Mouse (Mus musculus): ENCODE results near the gene Atp6v0b.
A peak's percentile ranks its signal among the peaks of the same experiment; 100 is the strongest.

Atp6v0b gene

GRCm38 (mm10) chr4:117908834-117909453 is 21.8 kb upstream of the Atp6v0b start:
- DNase-seq (ENCODE audit: low spot score in 2 of 2): no peak

GRCm38 (mm10) chr4:117906196-117906595 is 19.1 kb upstream of the Atp6v0b start:
- DNase-seq (ENCODE audit: low spot score in 2 of 2): no peak

GRCm38 (mm10) chr4:117904761-117905160 is 17.6 kb upstream of the Atp6v0b start:
- DNase-seq (ENCODE audit: low spot score in 2 of 2): no peak

- DNase-seq (ENCODE audit: low spot score in 2 of 2): no peak
Measured at GRCm38 (mm10) chr4:117904094-117904493, 17.0 kb upstream of the Atp6v0b start.

GRCm38 (mm10) chr4:117898111-117898510 is 11.0 kb upstream of the Atp6v0b start:
- no peak for DNase-seq (ENCODE audit: low spot score in 2 of 2)

GRCm38 (mm10) chr4:117896031-117896430 is 8.9 kb upstream of the Atp6v0b start:
- DNase-seq (ENCODE audit: low spot score in 2 of 2): no peak

GRCm38 (mm10) chr4:117895339-117895738 is 8.2 kb upstream of the Atp6v0b start:
- no peak for DNase-seq (ENCODE audit: low spot score in 2 of 2)

- no peak for DNase-seq (ENCODE audit: low spot score in 2 of 2)
Measured at GRCm38 (mm10) chr4:117894601-117895000, 7.5 kb upstream of the Atp6v0b start.

GRCm38 (mm10) chr4:117893376-117893775 is 6.2 kb upstream of the Atp6v0b start:
- peak in 1 of 2 experiments; percentile 61 for DNase-seq (ENCODE audit: low spot score in 2 of 2)

- DNase-seq (ENCODE audit: low spot score in 2 of 2): peak; percentile 51 to 59
Measured at GRCm38 (mm10) chr4:117891738-117892161, 4.6 kb upstream of the Atp6v0b start, which contains the start of gene Dph2. TSS of gene Dph2 (minus strand) at chr4:117892032.

- DNase-seq (ENCODE audit: low spot score in 2 of 2): no peak
Measured at GRCm38 (mm10) chr4:117890750-117891149, 3.6 kb upstream of the Atp6v0b start.

- no peak for DNase-seq (ENCODE audit: low spot score in 2 of 2)
Measured at GRCm38 (mm10) chr4:117890031-117890430, 2.9 kb upstream of the Atp6v0b start.

GRCm38 (mm10) chr4:117889471-117889870 is 2.3 kb upstream of the Atp6v0b start:
- DNase-seq (ENCODE audit: low spot score in 2 of 2): no peak

GRCm38 (mm10) chr4:117887920-117888319 is 787 bp upstream of the Atp6v0b start:
- DNase-seq (ENCODE audit: low spot score in 2 of 2): no peak

GRCm38 (mm10) chr4:117886644-117887043 is 489 bp downstream of the Atp6v0b start:
- peak in 1 of 2 experiments; percentile 21 for DNase-seq (ENCODE audit: low spot score in 2 of 2)

- no peak for DNase-seq (ENCODE audit: low spot score in 2 of 2)
Measured at GRCm38 (mm10) chr4:117885994-117886393, 1.1 kb downstream of the Atp6v0b start.

- no peak for DNase-seq (ENCODE audit: low spot score in 2 of 2)
Measured at GRCm38 (mm10) chr4:117885093-117885492, 2.0 kb downstream of the Atp6v0b start.

GRCm38 (mm10) chr4:117884146-117884545 is 3.0 kb downstream of the Atp6v0b start:
- DNase-seq (ENCODE audit: low spot score in 2 of 2): no peak

GRCm38 (mm10) chr4:117882701-117883691 is 4.1 kb downstream of the Atp6v0b start, which contains the start of gene B4galt2:
TSS of gene B4galt2 (minus strand) at chr4:117883487.
- no peak for DNase-seq (ENCODE audit: low spot score in 2 of 2)

GRCm38 (mm10) chr4:117878703-117879102 is 8.4 kb downstream of the Atp6v0b start:
- no peak for DNase-seq (ENCODE audit: low spot score in 2 of 2)

- DNase-seq (ENCODE audit: low spot score in 2 of 2): no peak
Measured at GRCm38 (mm10) chr4:117878301-117878700, 8.8 kb downstream of the Atp6v0b start.

- DNase-seq (ENCODE audit: low spot score in 2 of 2): no peak
Measured at GRCm38 (mm10) chr4:117873615-117874014, 13.5 kb downstream of the Atp6v0b start.

GRCm38 (mm10) chr4:117872471-117872886 is 14.7 kb downstream of the Atp6v0b start, which contains the start of gene Ccdc24:
TSS of gene Ccdc24 (minus strand) at chr4:117872557.
- no peak for DNase-seq (ENCODE audit: low spot score in 2 of 2)

Data from spleen, postnatal 14 days (tissue).